Mouse (Mus musculus) brown adipose tissue, adult 24 weeks (tissue): ENCODE measurements around the gene Cadm2. TPM values are rescaled to one million over a fixed set of nuclear protein-coding genes. Genes with fewer than 3 reads are reported as not detected.

ENCODE experiments used
- H3K27ac ChIP-seq: fragments of 200-500 bp; replicated peaks from 2 replicates; pipeline ENCODE4 v1.5.1; 2012; ENCODE audit warnings: low read depth, mild to moderate bottlenecking, low read length
- H3K4me1 ChIP-seq: fragments of 200-500 bp; 2 replicates; pipeline ENCODE4 v1.6.1; 2012; ENCODE audit warnings: low read length, mixed read lengths; ENCODE audit not compliant: control insufficient read depth, insufficient read depth, insufficient read length
- H3K4me3 ChIP-seq: fragments of 200-500 bp; 2 replicates; pipeline ENCODE4 v1.5.1; 2012; ENCODE audit warnings: low read depth, mild to moderate bottlenecking, low read length, moderate library complexity; ENCODE audit not compliant: insufficient read depth
- polyA plus RNA-seq: library from polyadenylated mRNA; stranded (reverse); fragments of >200 nt; gene quantifications from 2 replicates; pipeline ENCODE4 v1.2.4, GENCODE M21; 2012; ENCODE audit not compliant: missing spikeins, insufficient read depth, insufficient read length

Gene Cadm2
- polyA plus RNA-seq, 1 experiment: 1.5 TPM

DNA sequence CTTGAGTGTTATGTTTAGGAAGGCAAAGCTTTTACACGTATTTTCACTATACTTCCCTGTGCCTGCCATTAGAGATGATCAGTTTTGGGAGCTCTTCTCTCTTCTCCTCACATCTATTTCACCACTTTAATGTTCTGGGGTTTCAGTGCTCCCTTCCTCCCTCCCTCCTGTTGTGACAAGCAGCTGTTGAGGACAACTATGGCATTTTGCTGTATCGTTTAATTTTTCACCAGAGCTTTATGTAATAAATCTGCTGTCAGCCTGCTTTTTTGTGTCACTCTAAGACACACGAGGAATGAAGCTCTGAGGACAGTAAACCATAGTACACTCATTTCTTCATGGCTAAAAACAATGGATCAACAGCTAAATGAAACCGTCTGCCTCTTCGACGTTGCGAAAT is 633.8 kb downstream of the Cadm2 start:
- Histone ChIP-seq H3K4me1 (no peaks in the 10 kb centered on the region), H3K27ac (no peak overlapping the region), H3K4me3 (no peak overlapping the region)

DNA sequence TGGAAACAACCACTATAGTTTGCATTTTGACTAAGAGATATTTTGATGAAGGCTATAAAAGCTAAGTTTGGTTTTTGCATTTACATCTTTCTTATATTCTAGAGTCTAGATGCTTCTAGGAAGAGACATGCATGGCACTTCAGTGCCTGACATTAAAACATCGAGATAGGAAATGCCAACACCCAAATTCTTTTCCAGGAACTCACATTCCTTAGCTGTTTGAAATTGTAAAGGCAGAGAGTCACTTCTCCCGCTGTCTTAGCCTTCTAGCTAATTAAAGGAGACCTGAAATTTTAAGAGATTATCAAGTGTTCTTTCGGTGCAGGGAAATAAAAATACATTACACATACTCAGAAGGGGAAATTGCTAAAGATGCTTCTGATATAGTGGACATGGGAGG is 649.8 kb downstream of the Cadm2 start:
- Histone ChIP-seq H3K27ac (no peak overlapping the region), H3K4me3 (no peak overlapping the region), H3K4me1 (no peaks in the 10 kb centered on the region)

DNA sequence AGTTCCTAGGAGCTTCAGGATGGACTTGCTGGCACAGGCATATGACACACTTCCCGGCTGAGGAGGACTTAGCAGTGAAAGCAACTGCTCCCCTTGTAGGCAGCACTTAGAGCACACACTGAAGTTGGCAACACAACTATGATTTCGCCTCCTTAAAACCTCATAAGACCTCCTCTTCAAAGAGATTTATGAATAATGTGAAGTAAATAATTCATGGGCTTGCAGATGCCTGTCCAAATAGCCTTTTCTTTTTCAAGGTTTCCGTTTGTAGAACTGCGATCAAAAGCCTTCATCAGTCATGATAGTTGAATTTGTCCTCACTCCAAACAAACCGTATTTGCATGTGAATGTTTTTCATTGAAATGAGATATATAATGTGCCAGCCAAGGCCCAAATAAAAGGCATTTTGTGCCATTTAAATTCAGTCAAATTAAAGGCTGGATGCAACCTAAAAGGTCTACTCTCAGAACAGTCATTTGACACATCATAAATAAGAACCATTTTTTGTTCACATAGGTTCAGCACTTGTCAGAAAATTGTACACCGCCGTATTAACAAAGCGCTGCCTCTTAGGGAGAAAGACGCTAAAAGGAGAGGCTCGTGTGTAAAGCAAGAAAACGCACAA is 651.1 kb downstream of the Cadm2 start:
- Histone ChIP-seq H3K4me3 (no peak overlapping the region), H3K27ac (no peak overlapping the region), H3K4me1 (no peaks in the 10 kb centered on the region)

DNA sequence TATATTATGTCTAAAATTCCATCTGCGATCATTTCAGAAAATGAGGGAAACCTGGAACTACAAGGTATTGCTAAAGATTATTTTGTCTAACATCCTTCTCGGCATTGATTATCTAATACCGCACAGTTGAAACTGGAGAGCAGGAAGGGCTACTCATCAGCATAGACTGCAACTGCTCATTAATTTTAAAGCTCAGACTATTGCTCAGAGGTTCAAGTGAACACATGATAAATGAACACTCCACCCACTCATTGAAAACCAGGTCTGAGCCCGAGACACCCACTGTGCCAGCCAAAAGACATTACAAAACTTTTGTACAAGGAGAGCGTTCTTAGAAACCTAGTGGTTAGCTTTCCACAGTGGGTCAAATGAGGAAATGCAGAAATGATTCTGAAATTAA is 652.4 kb downstream of the Cadm2 start:
- Histone ChIP-seq H3K4me1 (no peaks in the 10 kb centered on the region), H3K27ac (no peak overlapping the region), H3K4me3 (no peak overlapping the region)

DNA sequence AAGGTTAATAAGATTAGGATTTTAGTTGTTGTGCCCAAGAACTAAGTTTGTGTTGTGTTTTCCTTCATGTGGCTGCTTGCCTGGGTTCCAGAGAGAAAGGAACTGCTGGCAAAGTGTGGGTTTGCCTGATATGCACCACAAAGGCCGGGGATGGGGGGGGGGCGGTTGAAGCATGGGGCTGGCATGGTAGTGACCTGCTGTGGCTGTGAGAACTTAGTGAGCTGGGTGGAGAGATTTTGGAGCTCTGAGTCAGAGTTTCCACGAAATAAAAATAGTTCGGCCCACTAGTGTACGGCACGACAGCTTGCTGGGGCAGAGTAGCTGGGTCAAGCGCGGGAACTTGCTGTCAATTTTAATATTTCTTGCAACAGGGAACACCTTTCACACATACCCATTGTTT is 653.0 kb downstream of the Cadm2 start:
- Histone ChIP-seq H3K4me3 (no peak overlapping the region), H3K4me1 (no peaks in the 10 kb centered on the region), H3K27ac (no peak overlapping the region)

DNA sequence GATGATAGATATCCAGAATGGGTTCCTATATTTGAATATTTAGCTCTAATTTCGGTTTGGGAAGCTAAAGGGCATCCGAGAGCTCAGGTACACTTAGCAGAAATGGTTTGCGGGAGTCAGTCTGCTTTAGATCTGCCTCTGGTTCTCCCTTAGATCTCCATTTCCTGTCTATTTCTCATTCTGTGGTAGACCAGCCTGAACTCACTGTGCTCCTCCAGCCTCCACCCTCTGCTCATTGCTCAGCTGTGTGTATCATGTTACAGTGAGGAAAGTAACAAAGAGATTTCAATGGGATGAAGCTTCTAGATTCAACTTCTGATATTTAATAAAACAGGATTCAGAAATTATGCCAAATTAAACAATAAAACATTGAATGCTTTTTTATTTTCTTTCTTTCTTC is 661.6 kb downstream of the Cadm2 start:
- Histone ChIP-seq H3K4me1 (no peaks in the 10 kb centered on the region), H3K27ac (no peak overlapping the region)

DNA sequence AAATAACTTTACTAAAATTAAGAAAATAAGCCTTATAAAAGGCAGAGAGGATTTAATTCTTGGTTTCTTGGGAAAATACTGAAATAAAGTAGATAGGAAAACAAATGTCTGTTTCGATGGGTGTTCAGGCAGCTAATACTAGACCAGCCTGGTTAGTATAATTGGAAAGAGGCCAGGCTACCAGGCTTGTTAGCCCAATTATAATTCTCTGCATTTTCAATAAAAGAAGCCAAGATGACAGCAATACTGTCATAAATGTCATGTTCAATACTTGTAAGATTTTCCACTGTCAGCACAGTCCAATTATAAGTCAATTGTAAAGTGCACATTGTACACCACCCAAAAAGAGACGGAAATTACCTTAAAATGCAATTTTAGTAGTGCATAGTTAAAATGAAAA is 664.8 kb downstream of the Cadm2 start:
- Histone ChIP-seq H3K4me1 (no peaks in the 10 kb centered on the region), H3K27ac (no peak overlapping the region), H3K4me3 (no peak overlapping the region)

More for the DNA sequence above, 661.6 kb downstream of the Cadm2 start:
- no peak overlapping the region for H3K4me3 ChIP-seq

DNA sequence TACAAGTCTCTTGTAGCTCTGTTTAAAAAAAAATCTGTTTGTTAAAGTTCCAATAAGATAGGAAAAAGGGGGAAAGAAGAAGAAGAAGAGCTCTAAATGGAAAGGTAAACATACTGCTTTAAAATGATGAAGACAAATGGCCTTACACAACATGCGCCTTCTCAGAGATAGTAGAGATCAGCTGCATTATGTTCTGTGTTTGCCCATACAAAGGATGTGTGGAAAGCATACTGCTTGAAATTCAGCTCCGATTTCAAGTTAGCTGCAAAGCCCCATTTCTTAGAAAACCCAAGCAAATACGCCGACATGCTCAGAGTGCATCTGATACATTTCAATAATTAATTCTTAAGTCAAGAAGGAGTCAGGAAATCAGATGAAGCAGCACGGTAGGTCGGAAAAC is 684.4 kb downstream of the Cadm2 start:
- Histone ChIP-seq H3K4me1 (no peaks in the 10 kb centered on the region), H3K4me3 (no peak overlapping the region), H3K27ac (no peak overlapping the region)

DNA sequence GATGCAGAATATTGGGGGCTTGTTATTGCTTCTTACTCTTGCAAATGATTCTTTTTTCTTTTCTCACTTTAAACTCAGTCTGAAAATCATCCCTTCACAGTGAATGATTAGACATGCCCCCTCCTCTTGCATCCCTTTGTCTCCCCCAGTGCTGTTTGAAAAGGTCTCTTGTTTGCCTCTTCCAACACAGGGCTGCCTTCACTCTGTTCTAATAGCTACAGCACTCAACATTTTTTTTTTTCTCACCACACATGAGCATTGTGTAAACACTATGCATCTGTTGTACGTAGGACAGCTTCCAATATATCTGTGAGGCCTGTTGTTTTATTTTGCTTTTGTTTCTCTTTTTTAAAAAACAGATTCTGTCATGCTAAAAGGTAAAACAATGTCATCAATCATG is 695.2 kb downstream of the Cadm2 start:
- Histone ChIP-seq H3K4me3 (no peak overlapping the region), H3K4me1 (no peaks in the 10 kb centered on the region), H3K27ac (no peak overlapping the region)

DNA sequence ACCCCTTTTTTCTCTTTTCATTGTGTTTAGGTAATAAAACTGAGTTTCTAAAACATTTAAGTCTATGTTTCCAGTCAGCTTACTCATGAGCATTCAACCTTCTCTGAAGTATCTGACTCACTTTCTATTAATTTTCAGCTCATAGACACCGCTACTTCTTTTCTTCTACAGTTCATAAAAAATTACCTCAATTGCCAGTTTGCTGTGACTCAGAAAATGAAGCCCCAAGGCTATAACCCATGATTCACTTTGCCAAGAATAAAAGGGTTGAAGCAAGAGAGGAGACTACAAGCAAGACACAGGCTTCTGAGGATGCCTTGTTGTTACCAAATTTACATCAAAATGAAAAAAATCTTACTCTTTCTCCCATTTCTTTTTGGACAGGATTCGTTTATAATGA is 698.0 kb downstream of the Cadm2 start:
- H3K27ac ChIP-seq: no peak overlapping the region
- H3K4me1 ChIP-seq: no peaks in the 10 kb centered on the region

DNA sequence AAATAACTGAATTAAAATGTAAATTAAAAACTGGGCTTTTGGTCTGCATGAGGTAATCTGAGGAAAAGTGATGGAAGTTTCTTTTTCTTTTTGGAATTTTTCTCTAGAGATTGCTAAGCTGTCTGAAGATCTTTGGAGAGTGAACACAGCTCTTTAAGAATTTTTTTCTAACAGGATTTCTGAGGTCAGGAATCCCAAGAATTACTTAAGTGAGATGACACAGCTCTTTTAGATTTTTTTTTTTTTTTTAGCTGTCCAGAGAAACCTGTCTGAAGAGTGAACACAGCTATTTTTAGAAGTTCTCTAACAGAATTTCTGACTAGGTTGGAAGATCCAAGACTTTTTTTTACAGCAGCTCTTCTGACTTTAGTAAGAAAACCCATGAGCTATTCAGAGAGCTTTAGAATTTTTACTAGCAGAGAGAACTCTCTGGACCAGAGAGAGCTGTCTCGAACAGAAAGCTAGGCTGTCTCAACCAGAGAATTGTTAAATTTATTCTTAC is 699.2 kb downstream of the Cadm2 start:
- Histone ChIP-seq H3K27ac (no peak overlapping the region), H3K4me1 (no peaks in the 10 kb centered on the region), H3K4me3 (no peak overlapping the region)

More for the DNA sequence above, 698.0 kb downstream of the Cadm2 start:
- H3K4me3 ChIP-seq: no peak overlapping the region

DNA sequence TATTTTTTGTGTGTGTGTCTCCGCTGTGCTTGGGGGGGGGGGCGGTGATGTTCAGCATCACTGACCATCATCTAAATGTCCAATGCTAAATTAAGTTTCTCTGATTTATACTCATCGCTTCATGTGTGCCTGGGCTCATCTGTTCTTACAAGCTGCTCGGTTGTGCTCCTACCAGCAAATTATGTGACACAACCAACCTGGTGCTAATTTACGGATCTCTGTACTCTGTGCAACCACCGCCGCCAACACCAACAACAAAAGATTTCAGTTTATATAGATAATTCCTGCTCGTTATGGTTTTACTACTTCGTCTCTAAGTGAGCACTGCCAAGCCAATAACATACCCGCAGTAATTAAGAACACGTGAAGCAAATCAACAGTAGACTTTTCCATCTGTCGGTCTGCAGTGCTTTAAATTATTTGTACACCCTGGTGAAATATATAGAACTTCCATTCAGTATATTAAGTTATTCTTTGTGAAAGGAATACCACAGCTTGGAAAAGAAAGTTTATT is 700.8 kb downstream of the Cadm2 start:
- H3K4me1 ChIP-seq: no peaks in the 10 kb centered on the region
- H3K4me3 ChIP-seq: no peak overlapping the region
- H3K27ac ChIP-seq: no peak overlapping the region

DNA sequence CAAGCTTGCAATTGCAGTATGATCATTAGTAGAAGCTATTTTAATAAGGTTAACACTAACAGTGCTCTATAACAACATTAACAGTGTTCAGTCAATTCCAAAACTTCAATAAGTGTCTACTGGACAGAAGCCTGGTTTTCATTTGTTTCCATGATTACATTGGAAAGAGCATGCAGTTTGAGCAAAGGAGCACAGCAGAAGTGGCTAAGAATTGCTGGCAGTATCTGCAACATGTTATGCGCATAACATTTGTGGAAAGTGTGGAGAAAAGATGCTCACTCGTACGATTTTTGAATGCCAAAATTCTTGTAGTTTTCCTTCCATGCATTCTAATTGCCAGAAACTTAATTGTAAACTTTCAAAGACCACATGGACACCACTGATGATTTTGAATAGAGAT is 718.9 kb downstream of the Cadm2 start:
- Histone ChIP-seq H3K4me1 (no peaks in the 10 kb centered on the region), H3K27ac (no peak overlapping the region), H3K4me3 (no peak overlapping the region)

DNA sequence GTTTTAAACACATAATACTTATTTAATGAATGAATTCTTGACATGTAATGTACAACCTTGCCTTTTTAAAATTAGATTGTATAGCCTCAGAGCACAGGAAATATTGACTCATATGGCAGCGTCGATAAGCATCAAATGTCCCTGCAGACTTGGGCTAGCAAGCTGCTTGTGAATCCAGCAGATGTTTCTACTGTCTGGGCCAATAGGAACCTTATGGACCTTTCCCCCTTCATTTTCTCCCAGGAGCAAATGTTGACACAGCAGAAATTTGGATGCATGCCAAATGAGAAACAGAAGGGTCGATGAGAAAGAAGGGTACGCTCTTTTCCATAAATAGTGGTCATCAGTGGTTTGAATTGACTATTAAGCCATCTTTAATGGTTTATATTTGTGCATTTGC is 720.0 kb downstream of the Cadm2 start:
- no peak overlapping the region for H3K4me3 ChIP-seq

DNA sequence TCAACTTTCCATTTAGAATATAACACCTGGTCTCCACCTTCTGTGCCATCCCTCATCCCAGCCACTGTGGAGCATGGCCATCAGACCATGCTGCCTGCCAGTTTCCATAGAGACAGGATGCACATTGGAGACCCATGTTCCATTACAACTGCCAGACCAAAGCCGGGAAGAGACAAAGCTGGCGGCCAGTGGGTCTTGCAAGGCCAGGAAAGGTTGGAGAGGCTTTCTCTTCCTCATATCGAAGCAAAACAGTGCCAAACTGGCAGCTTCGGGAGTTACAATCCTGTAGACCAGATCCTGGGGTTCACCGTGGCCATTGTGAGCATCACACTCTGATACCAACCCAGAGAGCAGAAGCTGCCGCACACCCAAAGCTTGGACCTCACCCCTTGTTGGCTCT is 728.3 kb downstream of the Cadm2 start:
- Histone ChIP-seq H3K27ac (no peak overlapping the region), H3K4me1 (no peaks in the 10 kb centered on the region), H3K4me3 (no peak overlapping the region)

More for the DNA sequence above, 720.0 kb downstream of the Cadm2 start:
- H3K4me1 ChIP-seq: no peaks in the 10 kb centered on the region
- no peak overlapping the region for H3K27ac ChIP-seq

DNA sequence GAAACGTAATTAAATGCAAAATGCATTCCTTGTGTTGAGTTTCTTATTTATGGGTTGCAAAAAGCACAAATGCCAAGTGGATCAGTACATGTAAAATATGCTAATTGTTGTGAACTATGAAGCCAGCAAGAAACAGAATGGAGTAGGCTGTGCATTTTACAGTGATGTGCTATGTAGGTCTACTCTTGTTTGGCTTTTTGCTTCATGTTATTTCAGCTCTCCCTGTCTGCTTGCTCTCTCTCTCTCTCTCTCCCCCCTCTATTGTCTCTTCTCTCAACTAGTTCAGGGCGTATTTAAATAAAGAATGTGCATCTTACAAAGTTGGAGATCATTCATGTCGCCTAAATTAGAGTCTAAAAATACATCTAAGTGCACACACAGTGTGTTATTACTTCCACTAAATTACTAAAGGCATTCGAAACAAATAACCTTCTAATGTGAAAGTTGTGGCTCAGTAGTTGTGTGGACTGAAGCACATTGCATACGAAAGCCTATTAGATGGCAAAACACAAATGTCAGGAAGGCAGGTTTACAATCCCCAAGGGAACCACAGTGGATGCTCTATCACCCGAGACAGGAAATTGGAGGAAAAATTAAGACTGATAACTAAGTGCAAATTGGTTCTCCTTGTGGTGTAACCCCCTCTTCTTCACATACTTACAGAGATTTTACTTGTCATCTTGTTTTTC is 729.0 kb downstream of the Cadm2 start:
- H3K4me1 ChIP-seq: no peaks in the 10 kb centered on the region
- H3K4me3 ChIP-seq: no peak overlapping the region
- H3K27ac ChIP-seq: no peak overlapping the region
